Mouse (Mus musculus): ENCODE data around the gene St7.
"Not testable (repeated sequence)": the region's sequence is repeated elsewhere in the genome, so short reads cannot be mapped to it uniquely, and the experiment has no call there.

St7 gene

GRCm38 (mm10) chr6:17692647-17693046 lies at the start of gene St7:
Gene St7, plus strand, starts transcription at chr6:17692933.
- no peak for DNase-seq (ENCODE audit: low spot score)

GRCm38 (mm10) chr6:17646107-17646506 lies 46.6 kb upstream of the St7 start:
- DNase-seq (ENCODE audit: low spot score): no peak

GRCm38 (mm10) chr6:17652132-17652531 lies 40.6 kb upstream of the St7 start:
- DNase-seq (ENCODE audit: low spot score): no peak

GRCm38 (mm10) chr6:17655080-17655479 lies 37.7 kb upstream of the St7 start:
- no peak for DNase-seq (ENCODE audit: low spot score)

GRCm38 (mm10) chr6:17657308-17657707 lies 35.4 kb upstream of the St7 start:
- DNase-seq (ENCODE audit: low spot score): no peak

- no peak for DNase-seq (ENCODE audit: low spot score)
Measured at GRCm38 (mm10) chr6:17665348-17665747, 27.4 kb upstream of the St7 start.

- no peak for DNase-seq (ENCODE audit: low spot score)
Measured at GRCm38 (mm10) chr6:17666024-17666423, 26.7 kb upstream of the St7 start.

GRCm38 (mm10) chr6:17667813-17668212 lies 24.9 kb upstream of the St7 start:
- DNase-seq (ENCODE audit: low spot score): no peak

GRCm38 (mm10) chr6:17668334-17668733 lies 24.4 kb upstream of the St7 start:
- no peak for DNase-seq (ENCODE audit: low spot score)

- no peak for DNase-seq (ENCODE audit: low spot score)
Measured at GRCm38 (mm10) chr6:17669826-17670225, 22.9 kb upstream of the St7 start.

GRCm38 (mm10) chr6:17675019-17675756 lies 17.5 kb upstream of the St7 start:
- DNase-seq (ENCODE audit: low spot score): no peak

- no peak for DNase-seq (ENCODE audit: low spot score)
Measured at GRCm38 (mm10) chr6:17677008-17677407, 15.7 kb upstream of the St7 start.

- no peak for DNase-seq (ENCODE audit: low spot score)
Measured at GRCm38 (mm10) chr6:17680266-17680925, 12.3 kb upstream of the St7 start.

GRCm38 (mm10) chr6:17681810-17682209 lies 10.9 kb upstream of the St7 start:
- DNase-seq (ENCODE audit: low spot score): no peak

GRCm38 (mm10) chr6:17688676-17689075 lies 4.1 kb upstream of the St7 start:
- no peak for DNase-seq (ENCODE audit: low spot score)

- DNase-seq (ENCODE audit: low spot score): peak; percentile 75
Measured at GRCm38 (mm10) chr6:17693726-17694549, 1.2 kb downstream of the St7 start.

- DNase-seq (ENCODE audit: low spot score): peak; percentile 63
Measured at GRCm38 (mm10) chr6:17694550-17694951, 1.8 kb downstream of the St7 start.

- no peak for DNase-seq (ENCODE audit: low spot score)
Measured at GRCm38 (mm10) chr6:17696321-17696734, 3.6 kb downstream of the St7 start.

GRCm38 (mm10) chr6:17700936-17701612 lies 8.3 kb downstream of the St7 start:
- DNase-seq (ENCODE audit: low spot score): no peak

GRCm38 (mm10) chr6:17704038-17704437 lies 11.3 kb downstream of the St7 start:
- not testable (repeated sequence) for DNase-seq (ENCODE audit: low spot score)

GRCm38 (mm10) chr6:17705973-17706372 lies 13.2 kb downstream of the St7 start:
- DNase-seq (ENCODE audit: low spot score): no peak

- no peak for DNase-seq (ENCODE audit: low spot score)
Measured at GRCm38 (mm10) chr6:17718978-17719377, 26.2 kb downstream of the St7 start.

All from testis, postnatal 14 days (tissue).